Mouse (Mus musculus) myocyte (in vitro differentiated cells): ENCODE data around the gene Rab10.

Experiments used
- CEBPB ChIP-seq: IDR thresholded peaks from 2 replicates; pipeline ENCODE4 v1.6.1; 2011; ENCODE audit warnings: mild to moderate bottlenecking, moderate library complexity; ENCODE audit not compliant: poor library complexity, insufficient read depth, severe bottlenecking
- MYOD1 ChIP-seq, 3 experiments: IDR thresholded peaks; one replicate each; pipeline ENCODE4 v1.6.1; 2011; ENCODE audit warnings: control low read depth in 2 of 3, low read depth in 2 of 3, mild to moderate bottlenecking in 2 of 3, moderate library complexity in 1 of 3; ENCODE audit not compliant: insufficient read length in 2 of 3, control insufficient read depth in 1 of 3
- POLR2A ChIP-seq: IDR thresholded peaks from one replicate; pipeline ENCODE4 v1.6.1; 2011; ENCODE audit warnings: low read depth, mild to moderate bottlenecking, control low read depth, moderate library complexity; ENCODE audit not compliant: insufficient read length
- POLR2AphosphoS2 ChIP-seq: IDR thresholded peaks from one replicate; pipeline ENCODE4 v1.6.1; 2011; ENCODE audit warnings: low read depth, control low read depth; ENCODE audit not compliant: insufficient read length
- TCF12 ChIP-seq: IDR thresholded peaks from one replicate; pipeline ENCODE4 v1.6.1; 2011; ENCODE audit warnings: mild to moderate bottlenecking, control low read depth; ENCODE audit not compliant: poor library complexity, insufficient read depth, severe bottlenecking
- USF1 ChIP-seq: IDR thresholded peaks from one replicate; pipeline ENCODE4 v1.6.1; 2011; ENCODE audit warnings: low read depth, mild to moderate bottlenecking, control low read depth, moderate library complexity

GRCm38 (mm10) chr12:3344155-3344554 is 34.4 kb upstream of the Rab10 start:
- no peak for TF ChIP-seq USF1
- TF ChIP-seq POLR2A: no peak
- TF ChIP-seq MYOD1 (IDR thresholded peaks at IDR 0.05; ENCODE audit: control insufficient read depth in 1 of 3, insufficient read length in 2 of 3, low read depth in 2 of 3): no peak
- TF ChIP-seq POLR2AphosphoS2: no peak
- TF ChIP-seq CEBPB: no peak
- TF ChIP-seq TCF12: no peak
